Mouse (Mus musculus) urinary bladder, adult 2 months (tissue): ENCODE measurements around the gene Map3k7cl. TPM values are rescaled to one million over a fixed set of nuclear protein-coding genes. Genes with fewer than 3 reads are reported as not detected.

ENCODE experiments used
- DNase-seq: peaks from one replicate; pipeline ENCODE4 v3.0.0; 2022; ENCODE audit warnings: low spot score
- polyA plus RNA-seq: library from polyadenylated mRNA; depleted of rRNA; stranded (reverse); fragments of >200 nt; gene quantifications from 2 replicates; pipeline ENCODE4 v1.2.3, GENCODE M21; 2012

Map3k7cl gene
- polyA plus RNA-seq, 1 experiment = 2.8 TPM

GRCm38 (mm10) chr16:87587843-87588242, 34.7 kb downstream of the Map3k7cl start:
- DNase-seq = no peak

- DNase-seq = no peak
These were observed 41.0 kb downstream of the Map3k7cl start for GRCm38 (mm10) chr16:87594145-87594544.

- no peak for DNase-seq
These were observed 42.0 kb downstream of the Map3k7cl start for GRCm38 (mm10) chr16:87595149-87595548.

- DNase-seq = no peak
These were observed 49.8 kb downstream of the Map3k7cl start for GRCm38 (mm10) chr16:87602717-87603526.

GRCm38 (mm10) chr16:87604002-87604401, 50.9 kb downstream of the Map3k7cl start:
- no peak for DNase-seq

GRCm38 (mm10) chr16:87604883-87605282, 51.8 kb downstream of the Map3k7cl start:
- no peak for DNase-seq

GRCm38 (mm10) chr16:87607383-87607782, 54.3 kb downstream of the Map3k7cl start:
- DNase-seq = no peak

- no peak for DNase-seq
These were observed 54.8 kb downstream of the Map3k7cl start for GRCm38 (mm10) chr16:87607959-87608358.

- no peak for DNase-seq
These were observed 57.0 kb downstream of the Map3k7cl start for GRCm38 (mm10) chr16:87610142-87610541.

GRCm38 (mm10) chr16:87610556-87611295, 57.6 kb downstream of the Map3k7cl start:
- no peak for DNase-seq

- no peak for DNase-seq
These were observed 58.3 kb downstream of the Map3k7cl start for GRCm38 (mm10) chr16:87611420-87611819.

- DNase-seq = no peak
These were observed 59.2 kb downstream of the Map3k7cl start for GRCm38 (mm10) chr16:87612218-87612838.

GRCm38 (mm10) chr16:87617377-87617776, 64.2 kb downstream of the Map3k7cl start:
- no peak for DNase-seq

GRCm38 (mm10) chr16:87621246-87621645, 68.1 kb downstream of the Map3k7cl start:
- no peak for DNase-seq

GRCm38 (mm10) chr16:87623881-87624280, 70.8 kb downstream of the Map3k7cl start:
- no peak for DNase-seq

- no peak for DNase-seq
These were observed 71.8 kb downstream of the Map3k7cl start for GRCm38 (mm10) chr16:87624937-87625336.

- no peak for DNase-seq
These were observed 72.2 kb downstream of the Map3k7cl start for GRCm38 (mm10) chr16:87625341-87625740.

- DNase-seq = no peak
These were observed 72.7 kb downstream of the Map3k7cl start for GRCm38 (mm10) chr16:87625816-87626215.

- no peak for DNase-seq
These were observed 73.6 kb downstream of the Map3k7cl start for GRCm38 (mm10) chr16:87626696-87627095.

- DNase-seq = no peak
These were observed 81.6 kb downstream of the Map3k7cl start for GRCm38 (mm10) chr16:87634709-87635108.

- DNase-seq = no peak
These were observed 82.2 kb downstream of the Map3k7cl start for GRCm38 (mm10) chr16:87635213-87635755.

GRCm38 (mm10) chr16:87635841-87636240, 82.7 kb downstream of the Map3k7cl start:
- DNase-seq = no peak
